Mouse (Mus musculus): ENCODE measurements around the gene Selenoo. TPM values are rescaled to one million over a fixed set of nuclear protein-coding genes. Genes with fewer than 3 reads are reported as not detected.
A peak's percentile ranks its signal among the peaks of the same experiment; 100 is the strongest.

Selenoo gene
- total RNA-seq, 2 experiments from 2014 or later, result 13.8 to 17.4 TPM

- no peak for ATAC-seq (ENCODE audit: poor library complexity, severe bottlenecking)
Measured at GRCm38 (mm10) chr15:89125351-89125750, 36.5 kb downstream of the Selenoo start.

- ATAC-seq (ENCODE audit: poor library complexity, severe bottlenecking), result no peak
Measured at GRCm38 (mm10) chr15:89126622-89127021, 37.7 kb downstream of the Selenoo start.

GRCm38 (mm10) chr15:89127364-89127940 is 38.6 kb downstream of the Selenoo start:
- no peak for ATAC-seq (ENCODE audit: poor library complexity, severe bottlenecking)

- ATAC-seq (ENCODE audit: poor library complexity, severe bottlenecking), result peak; percentile 73
Measured at GRCm38 (mm10) chr15:89128382-89129350, 39.8 kb downstream of the Selenoo start, which contains the start of gene Hdac10. TSS of gene Hdac10 (minus strand) at chr15:89128700.

- no peak for ATAC-seq (ENCODE audit: poor library complexity, severe bottlenecking)
Measured at GRCm38 (mm10) chr15:89130245-89130644, 41.4 kb downstream of the Selenoo start.

GRCm38 (mm10) chr15:89131316-89131715 is 42.4 kb downstream of the Selenoo start:
- ATAC-seq (ENCODE audit: poor library complexity, severe bottlenecking), result peak; percentile 80

- no peak for ATAC-seq (ENCODE audit: poor library complexity, severe bottlenecking)
Measured at GRCm38 (mm10) chr15:89136461-89137155, 47.7 kb downstream of the Selenoo start.

- no peak for ATAC-seq (ENCODE audit: poor library complexity, severe bottlenecking)
Measured at GRCm38 (mm10) chr15:89137378-89138045, 48.6 kb downstream of the Selenoo start.

- ATAC-seq (ENCODE audit: poor library complexity, severe bottlenecking), result no peak
Measured at GRCm38 (mm10) chr15:89138046-89138405, 49.1 kb downstream of the Selenoo start.

- no peak for ATAC-seq (ENCODE audit: poor library complexity, severe bottlenecking)
Measured at GRCm38 (mm10) chr15:89138531-89138930, 49.6 kb downstream of the Selenoo start.

- 0 out of 2 replicates have a peak, but pooled peaks have one; percentile 23 for ATAC-seq (ENCODE audit: poor library complexity, severe bottlenecking)
Measured at GRCm38 (mm10) chr15:89140048-89140658, 51.3 kb downstream of the Selenoo start.

- no peak for ATAC-seq (ENCODE audit: poor library complexity, severe bottlenecking)
Measured at GRCm38 (mm10) chr15:89140659-89141252, 51.9 kb downstream of the Selenoo start, which contains the start of gene Mapk12. TSS of gene Mapk12 (minus strand) at chr15:89140703.

GRCm38 (mm10) chr15:89141443-89141842 is 52.6 kb downstream of the Selenoo start:
- ATAC-seq (ENCODE audit: poor library complexity, severe bottlenecking), result no peak

GRCm38 (mm10) chr15:89141905-89142304 is 53.0 kb downstream of the Selenoo start:
- ATAC-seq (ENCODE audit: poor library complexity, severe bottlenecking), result no peak

- no peak for ATAC-seq (ENCODE audit: poor library complexity, severe bottlenecking)
Measured at GRCm38 (mm10) chr15:89143134-89143533, 54.2 kb downstream of the Selenoo start.

- no peak for ATAC-seq (ENCODE audit: poor library complexity, severe bottlenecking)
Measured at GRCm38 (mm10) chr15:89144965-89145364, 56.1 kb downstream of the Selenoo start.

GRCm38 (mm10) chr15:89145813-89146350 is 57.0 kb downstream of the Selenoo start:
- ATAC-seq (ENCODE audit: poor library complexity, severe bottlenecking), result no peak

GRCm38 (mm10) chr15:89146537-89146936 is 57.7 kb downstream of the Selenoo start:
- no peak for ATAC-seq (ENCODE audit: poor library complexity, severe bottlenecking)

GRCm38 (mm10) chr15:89147024-89147423 is 58.1 kb downstream of the Selenoo start:
- peak; percentile 64 for ATAC-seq (ENCODE audit: poor library complexity, severe bottlenecking)

GRCm38 (mm10) chr15:89147456-89147855 is 58.6 kb downstream of the Selenoo start:
- ATAC-seq (ENCODE audit: poor library complexity, severe bottlenecking), result no peak
